Mouse (Mus musculus): Measurements from ENCODE around the gene Spag8. TPM values are rescaled to one million over a fixed set of nuclear protein-coding genes. Genes with fewer than 3 reads are reported as not detected.
A peak's percentile ranks its signal among the peaks of the same experiment; 100 is the strongest.

Gene Spag8
- 1 to 10 TPM in 1 of 2 experiments, under 1 TPM in 1; 0.95 to 1.6 TPM for total RNA-seq (2021)
- long read RNA-seq, experiment 1, partial matches to known transcripts: 1 of 5 reads
- long read RNA-seq, experiment 1, other reads (novel, unspliced or antisense): 2 of 5 reads
- long read RNA-seq, experiment 2: 0 reads

GRCm38 (mm10) chr4:43653161-43654015 lies at the start of gene Spag8:
Gene Spag8 (minus strand): TSS chr4:43653594.
- intact Hi-C loops (cut with DNase I): no loop called here
- TF ChIP-seq CTCF (IDR thresholded peaks at IDR 0.05): no peak
- no peak within 1 kb of the TSS for H3K27ac ChIP-seq
- peak within 1 kb of the TSS; percentile 29; the same call in 1 of the 2 replicates for H3K4me3 ChIP-seq
- no peak for DNase-seq (ENCODE audit: extremely low spot score in 1 of 2, low spot score in 2 of 2)

DNA sequence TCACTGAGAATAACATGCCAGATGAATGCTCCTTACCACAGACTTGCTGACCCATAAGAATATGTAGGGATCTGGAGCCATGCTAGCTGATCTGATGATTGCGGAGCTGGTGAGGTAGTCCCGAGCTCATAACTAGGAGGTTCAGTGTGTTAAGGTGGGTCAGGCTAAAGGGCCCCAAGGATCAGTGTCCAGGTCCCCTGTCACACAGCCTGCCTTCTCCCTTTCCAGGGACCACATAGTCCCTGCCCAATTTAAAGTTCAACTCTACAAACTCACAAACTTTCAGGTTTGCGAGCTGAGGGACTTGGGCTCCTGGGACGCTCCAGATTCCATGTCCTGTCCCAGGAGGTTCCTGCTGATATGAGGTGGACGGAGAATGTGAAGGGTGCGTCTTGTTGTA lies 47.3 kb upstream of the Spag8 start, which contains the start of gene Olfr70:
TSS of gene Olfr70 (minus strand) at position 101 of the 400 bp plus-strand sequence.
- intact Hi-C loops (cut with DNase I): no loop called here
- H3K27ac ChIP-seq: no peak within 1 kb of the TSS
- TF ChIP-seq CTCF (IDR thresholded peaks at IDR 0.05): no peak

DNA sequence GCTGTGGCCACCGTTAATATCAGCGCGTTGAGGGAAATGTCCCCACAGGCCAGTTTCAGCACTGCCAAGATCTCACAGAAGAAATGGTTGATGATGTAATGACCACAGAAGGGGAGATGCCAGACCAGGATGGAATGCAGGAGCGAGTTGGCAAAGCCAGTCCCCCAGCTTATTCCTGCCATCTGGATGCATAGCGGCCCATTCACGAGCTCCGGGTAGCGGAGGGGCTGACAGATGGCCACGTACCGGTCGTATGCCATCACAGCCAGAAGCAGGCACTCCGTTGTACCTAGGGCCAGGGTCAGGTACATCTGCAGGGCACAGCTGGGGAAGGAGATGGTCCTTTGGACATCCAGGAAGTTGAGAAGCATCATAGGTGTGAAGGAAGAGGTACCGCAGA lies 43.2 kb upstream of the Spag8 start:
- no peak overlapping the region for H3K27ac ChIP-seq
- no peak for TF ChIP-seq CTCF (IDR thresholded peaks at IDR 0.05)
- no peak for DNase-seq (ENCODE audit: extremely low spot score in 1 of 2, low spot score in 2 of 2)
- H3K4me3 ChIP-seq: no peak overlapping the region
- intact Hi-C loops (cut with DNase I): no loop called here

More for the DNA sequence above, 47.3 kb upstream of the Spag8 start, which contains the start of gene Olfr70:
- DNase-seq (ENCODE audit: extremely low spot score in 1 of 2, low spot score in 2 of 2): no peak
- H3K4me3 ChIP-seq: no peak within 1 kb of the TSS

DNA sequence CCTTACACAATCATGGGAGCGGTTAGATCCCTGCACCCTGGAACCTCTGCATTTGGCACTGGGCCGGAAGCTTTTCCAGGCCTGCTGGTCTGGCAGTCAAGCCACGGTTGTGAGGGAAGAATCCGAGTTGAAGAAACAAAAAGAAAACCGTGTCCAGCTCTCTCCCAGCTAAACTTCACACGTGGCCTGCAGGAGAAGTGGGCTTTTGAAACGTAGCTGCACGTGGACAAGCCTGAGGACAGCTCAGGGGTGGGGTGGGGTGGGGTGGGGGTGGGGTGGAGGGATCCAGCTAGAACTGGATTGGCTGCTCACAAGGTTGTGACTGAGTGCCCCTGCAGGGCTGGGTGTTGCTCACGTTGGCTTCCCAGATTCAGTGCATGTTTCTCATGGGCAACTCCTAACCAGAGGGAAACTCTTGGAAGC lies 41.9 kb upstream of the Spag8 start:
- Histone ChIP-seq H3K27ac (no peak overlapping the region), H3K4me3 (no peak overlapping the region)
- intact Hi-C loops (cut with DNase I): no loop called here
- no peak for DNase-seq (ENCODE audit: extremely low spot score in 1 of 2, low spot score in 2 of 2)
- no peak for TF ChIP-seq CTCF (IDR thresholded peaks at IDR 0.05)

- intact Hi-C loops (cut with DNase I): no loop called here
- no peak for TF ChIP-seq CTCF (IDR thresholded peaks at IDR 0.05)
- H3K27ac ChIP-seq: no peak overlapping the region
- H3K4me3 ChIP-seq: no peak overlapping the region
- no peak for DNase-seq (ENCODE audit: extremely low spot score in 1 of 2, low spot score in 2 of 2)
These were observed 41.2 kb upstream of the Spag8 start for GRCm38 (mm10) chr4:43694439-43695248.

DNA sequence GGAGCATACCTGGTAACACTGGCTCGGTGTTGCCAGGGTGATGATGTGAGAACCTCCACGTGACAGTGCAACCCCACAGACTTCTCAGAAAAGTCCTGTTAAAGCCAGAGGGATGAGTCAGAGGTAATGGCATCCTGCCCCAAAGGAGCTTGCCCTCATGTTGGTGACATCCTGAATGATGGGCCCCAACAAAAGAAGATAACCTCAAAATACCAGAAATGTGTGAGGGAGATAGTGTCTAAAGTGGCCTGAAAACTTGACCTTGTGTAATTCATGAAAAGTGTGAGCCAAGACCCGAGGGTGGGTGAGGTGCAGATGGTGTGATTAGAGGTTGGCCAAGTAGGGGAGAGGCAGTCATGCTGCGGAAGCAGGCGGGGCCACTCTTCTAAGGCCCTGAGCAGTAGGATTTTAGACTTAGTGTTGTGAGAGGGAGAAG lies 40.4 kb upstream of the Spag8 start:
- no peak overlapping the region for H3K4me3 ChIP-seq
- no peak for TF ChIP-seq CTCF (IDR thresholded peaks at IDR 0.05)
- no peak overlapping the region for H3K27ac ChIP-seq
- no peak for DNase-seq (ENCODE audit: extremely low spot score in 1 of 2, low spot score in 2 of 2)
- intact Hi-C loops (cut with DNase I): no loop called here

DNA sequence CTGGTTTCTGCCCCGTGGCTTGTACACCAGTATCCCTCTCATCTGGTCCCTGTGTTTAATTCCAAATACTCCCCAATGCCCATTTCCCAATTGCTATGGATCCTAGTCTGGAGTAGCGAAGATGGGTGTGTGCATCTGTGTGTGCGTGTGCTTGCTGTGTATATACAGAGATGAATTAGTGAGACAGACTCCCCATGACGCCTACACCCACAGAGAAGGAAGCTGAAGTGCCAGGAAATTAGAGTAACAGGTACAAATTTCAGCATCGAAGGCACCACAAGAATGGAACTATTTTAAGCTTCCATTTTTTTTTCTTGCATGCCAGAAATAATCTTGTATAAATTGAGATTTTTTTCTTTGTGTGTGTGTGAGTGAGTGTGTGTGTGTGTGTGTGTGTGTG lies 37.6 kb upstream of the Spag8 start:
- no peak overlapping the region for H3K27ac ChIP-seq

DNA sequence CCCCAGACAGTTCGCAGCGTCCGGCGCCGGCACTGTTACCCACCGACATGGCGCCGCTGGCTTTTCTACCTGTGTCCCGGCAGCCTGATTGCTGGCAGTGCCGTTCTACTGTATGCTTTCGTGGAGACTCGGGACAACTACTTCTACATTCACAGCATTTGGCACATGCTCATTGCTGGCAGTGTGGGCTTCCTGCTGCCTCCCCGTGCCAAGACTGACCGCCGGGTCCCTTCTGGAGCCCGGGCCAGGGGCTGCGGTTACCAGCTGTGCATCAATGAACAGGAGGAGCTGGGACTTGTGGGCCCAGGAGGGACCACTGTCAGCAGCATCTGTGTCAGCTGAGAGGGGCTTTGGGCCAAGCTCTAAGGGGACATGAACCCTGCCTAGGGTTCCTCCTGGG lies 36.6 kb upstream of the Spag8 start:
- intact Hi-C loops (cut with DNase I): no loop called here
- Histone ChIP-seq H3K27ac (no peak overlapping the region), H3K4me3 (no peak overlapping the region)
- no peak for TF ChIP-seq CTCF (IDR thresholded peaks at IDR 0.05)
- DNase-seq (ENCODE audit: extremely low spot score in 1 of 2, low spot score in 2 of 2): no peak

More for the DNA sequence above, 37.6 kb upstream of the Spag8 start:
- no peak for TF ChIP-seq CTCF (IDR thresholded peaks at IDR 0.05)
- intact Hi-C loops (cut with DNase I): no loop called here
- no peak overlapping the region for H3K4me3 ChIP-seq
- DNase-seq (ENCODE audit: extremely low spot score in 1 of 2, low spot score in 2 of 2): no peak

DNA sequence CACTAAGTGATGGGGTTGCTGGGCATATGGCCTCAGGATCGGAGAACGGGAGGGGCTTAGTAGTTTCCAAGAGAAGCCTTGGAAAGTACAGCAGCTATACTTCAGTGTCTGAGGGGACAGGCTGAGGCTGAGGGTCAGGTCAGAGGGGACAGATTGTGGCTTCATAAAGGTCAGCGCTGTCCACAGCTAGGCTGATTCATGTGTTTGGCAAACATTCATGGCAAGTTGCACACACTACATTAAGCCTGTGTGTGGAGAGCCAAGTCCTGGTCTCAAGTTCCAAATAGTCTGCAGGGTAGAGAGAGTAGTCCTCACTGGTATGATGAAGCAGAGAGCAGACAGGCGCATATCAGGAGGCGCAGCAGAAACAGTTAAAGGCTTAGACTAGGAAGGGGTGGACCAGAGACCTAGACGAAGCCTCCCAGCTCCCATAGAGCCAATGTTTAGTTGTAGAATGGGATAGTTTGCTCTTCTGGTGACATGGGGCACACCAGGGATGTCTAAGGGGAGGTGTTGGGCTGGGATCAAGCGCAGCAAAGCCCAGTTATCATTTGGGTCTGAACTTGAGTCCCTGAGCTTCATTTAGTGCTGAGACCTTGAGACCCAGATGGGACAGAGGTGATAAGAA lies 26.1 kb upstream of the Spag8 start:
- no peak for TF ChIP-seq CTCF (IDR thresholded peaks at IDR 0.05)
- Histone ChIP-seq H3K4me3 (no peak overlapping the region), H3K27ac (no peak overlapping the region)
- DNase-seq (ENCODE audit: extremely low spot score in 1 of 2, low spot score in 2 of 2): no peak
- intact Hi-C loops (cut with DNase I): no loop called here

DNA sequence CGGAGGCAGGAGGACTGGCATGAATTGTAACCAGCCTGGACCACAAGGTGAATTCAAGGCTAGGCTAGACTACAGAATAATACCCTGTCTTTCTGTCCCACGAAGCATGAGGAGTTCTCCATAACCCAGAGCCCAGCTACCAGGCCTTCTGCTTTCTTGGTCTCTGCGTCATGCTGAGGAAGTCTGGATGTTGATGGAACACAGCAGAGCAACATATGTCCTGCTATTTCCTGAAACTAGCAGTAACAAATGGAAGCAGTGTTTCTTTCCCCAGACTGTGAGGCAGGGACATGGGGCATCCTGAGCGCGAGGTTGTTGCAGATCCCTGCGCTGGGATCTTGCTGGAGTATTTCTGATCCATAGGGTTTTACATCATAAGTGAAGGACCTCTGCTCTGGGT lies 25.1 kb upstream of the Spag8 start:
- no peak for DNase-seq (ENCODE audit: extremely low spot score in 1 of 2, low spot score in 2 of 2)
- TF ChIP-seq CTCF (IDR thresholded peaks at IDR 0.05): no peak
- Histone ChIP-seq H3K4me3 (no peak overlapping the region), H3K27ac (no peak overlapping the region)
- intact Hi-C loops (cut with DNase I): no loop called here

- DNase-seq (ENCODE audit: extremely low spot score in 1 of 2, low spot score in 2 of 2): no peak
- Histone ChIP-seq H3K4me3 (no peak overlapping the region), H3K27ac (no peak overlapping the region)
- TF ChIP-seq CTCF (IDR thresholded peaks at IDR 0.05): no peak
- intact Hi-C loops (cut with DNase I): no loop called here
These were observed 22.2 kb upstream of the Spag8 start for GRCm38 (mm10) chr4:43675608-43676007.

All from left cerebral cortex, adult 2 months (tissue).